Mouse (Mus musculus): Measurements from ENCODE around the gene Lats2. TPM values are rescaled to one million over a fixed set of nuclear protein-coding genes. Genes with fewer than 3 reads are reported as not detected.
"Not testable (repeated sequence)": the region's sequence is repeated elsewhere in the genome, so short reads cannot be mapped to it uniquely, and the experiment has no call there.

Gene Lats2
- total RNA-seq, 1 experiment, result 9.1 TPM

DNA sequence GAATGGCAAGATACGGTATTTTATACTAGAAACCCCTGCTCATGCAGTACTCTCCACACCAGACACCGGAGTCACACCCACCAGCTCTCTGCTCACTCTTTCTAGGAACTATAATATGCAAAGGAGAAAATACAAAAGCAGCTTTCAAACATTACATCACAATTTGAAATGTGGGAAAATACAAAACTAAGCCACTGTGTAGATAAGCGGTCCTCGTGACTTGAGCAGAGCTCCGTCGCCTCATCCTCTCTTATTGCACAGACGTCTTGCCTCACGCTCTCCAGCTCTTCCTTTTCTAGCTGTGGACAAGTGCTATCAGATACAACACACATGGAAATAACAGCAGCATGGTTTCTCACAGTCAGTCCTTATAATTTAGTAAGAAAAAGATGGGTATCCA is 67.5 kb downstream of the Lats2 start:
- Histone ChIP-seq H3K36me3 (ENCODE audit: control insufficient read depth, insufficient read depth, low read length, poor library complexity, severe bottlenecking) (no peaks in the 10 kb centered on the region), H3K9ac (ENCODE audit: insufficient read depth, low read depth, low read length, poor library complexity, severe bottlenecking) (no peak overlapping the region), H3K9me3 (ENCODE audit: control insufficient read depth, insufficient read depth, low read depth, low read length) (no peaks in the 10 kb centered on the region), H3K4me3 (ENCODE audit: insufficient read depth in 1 of 2, low read depth in 1 of 2, low read length in 2 of 2, poor library complexity in 1 of 2, severe bottlenecking in 1 of 2) (no peak overlapping the region), H3K4me1 (ENCODE audit: control insufficient read depth in 2 of 2, insufficient read depth in 2 of 2, low read length in 2 of 2, poor library complexity in 1 of 2) (peaks cover 0 to 8% of the 10 kb centered on the region in 2 experiments; a peak in 1 of 4 replicates), H3K27ac (ENCODE audit: insufficient read depth, low read depth, low read length, poor library complexity, severe bottlenecking) (no peak overlapping the region)
- TF ChIP-seq ZC3H11A (IDR thresholded peaks at IDR 0.05; ENCODE audit: borderline replicate concordance, low read depth, low read length), result no peak
- TF ChIP-seq HCFC1 (IDR thresholded peaks at IDR 0.05; ENCODE audit: borderline replicate concordance, insufficient read depth, low read length), result no peak
- TF ChIP-seq MAFK (IDR thresholded peaks at IDR 0.05; ENCODE audit: insufficient read depth, low read depth, low read length), result no peak
- no peak for TF ChIP-seq CHD2 (IDR thresholded peaks at IDR 0.05; ENCODE audit: low read depth, low read length)
- TF ChIP-seq ZNF384 (IDR thresholded peaks at IDR 0.05; ENCODE audit: low read depth, low read length), result no peak
- in situ Hi-C loops (cut with MboI; ENCODE audit: low sequenced_read_pairs in 2 of 2, unreplicated experiment in 2 of 2), result loop anchor here in 1 of 2 experiments (25.0 kb wide), 1 partner anchor 222 kb away; no protein-coding TSS in a partner anchor
- DNase-seq (ENCODE audit: low read depth, low spot score), result no peak

DNA sequence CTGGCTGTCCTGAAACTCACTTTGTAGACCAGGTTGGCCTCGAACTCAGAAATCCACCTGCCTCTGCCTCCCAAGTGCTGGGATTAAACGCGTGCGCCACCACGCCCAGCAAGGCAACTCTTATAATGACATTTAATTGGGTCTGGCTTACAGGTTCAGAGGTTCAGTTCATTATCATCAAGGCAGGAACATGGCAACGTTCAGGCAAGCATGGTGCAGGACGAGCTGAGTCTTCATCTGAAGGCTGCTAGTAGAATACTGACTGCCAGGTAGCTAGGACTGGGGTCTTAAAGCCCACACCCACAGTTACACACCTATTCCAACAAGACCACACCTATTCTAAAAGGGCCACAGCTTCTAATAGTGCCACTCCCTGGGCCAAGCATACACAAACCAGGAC is 70.1 kb downstream of the Lats2 start:
- H3K4me1 ChIP-seq (ENCODE audit: control insufficient read depth in 2 of 2, insufficient read depth in 2 of 2, low read length in 2 of 2, poor library complexity in 1 of 2); H3K9me3 ChIP-seq (ENCODE audit: control insufficient read depth, insufficient read depth, low read depth, low read length); H3K27ac ChIP-seq (ENCODE audit: insufficient read depth, low read depth, low read length, poor library complexity, severe bottlenecking); DNase-seq (ENCODE audit: low read depth, low spot score); H3K9ac ChIP-seq (ENCODE audit: insufficient read depth, low read depth, low read length, poor library complexity, severe bottlenecking); H3K36me3 ChIP-seq (ENCODE audit: control insufficient read depth, insufficient read depth, low read length, poor library complexity, severe bottlenecking); H3K4me3 ChIP-seq (ENCODE audit: insufficient read depth in 1 of 2, low read depth in 1 of 2, low read length in 2 of 2, poor library complexity in 1 of 2, severe bottlenecking in 1 of 2): not testable (repeated sequence)
- in situ Hi-C loops (cut with MboI; ENCODE audit: low sequenced_read_pairs in 2 of 2, unreplicated experiment in 2 of 2), result loop anchor here in 1 of 2 experiments (25.0 kb wide), 1 partner anchor 224 kb away; no protein-coding TSS in a partner anchor

DNA sequence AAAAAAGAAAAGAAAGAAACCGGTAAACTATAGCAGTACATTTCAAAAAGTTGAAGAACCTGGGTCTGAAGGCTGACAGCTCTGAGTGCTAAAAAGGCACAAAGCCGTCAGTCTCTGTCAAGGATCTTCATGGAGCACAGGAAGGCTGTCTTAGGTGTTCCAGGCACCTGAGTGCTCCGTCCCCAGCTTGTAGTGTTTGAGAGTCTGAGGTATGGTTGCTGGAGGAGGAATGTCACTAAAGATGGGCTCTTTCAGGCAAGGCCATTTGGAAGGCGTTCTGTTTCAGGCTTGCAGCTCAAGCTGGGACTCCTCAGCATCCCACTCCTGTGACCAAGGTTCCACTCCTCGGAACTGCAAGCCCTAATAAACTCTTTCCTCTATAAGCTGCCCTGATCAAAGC is 70.7 kb downstream of the Lats2 start:
- in situ Hi-C loops (cut with MboI; ENCODE audit: low sequenced_read_pairs in 2 of 2, unreplicated experiment in 2 of 2), result loop anchor here in 1 of 2 experiments (25.0 kb wide), 1 partner anchor 225 kb away; no protein-coding TSS in a partner anchor
- peaks cover 0 to 6% of the 10 kb centered on the region in 2 experiments; a peak in 1 of 4 replicates for H3K4me1 ChIP-seq (ENCODE audit: control insufficient read depth in 2 of 2, insufficient read depth in 2 of 2, low read length in 2 of 2, poor library complexity in 1 of 2)
- H3K36me3 ChIP-seq (ENCODE audit: control insufficient read depth, insufficient read depth, low read length, poor library complexity, severe bottlenecking), result no peaks in the 10 kb centered on the region
- H3K4me3 ChIP-seq (ENCODE audit: insufficient read depth in 1 of 2, low read depth in 1 of 2, low read length in 2 of 2, poor library complexity in 1 of 2, severe bottlenecking in 1 of 2), result no peak overlapping the region
- no peak for DNase-seq (ENCODE audit: low read depth, low spot score)
- no peak overlapping the region for H3K27ac ChIP-seq (ENCODE audit: insufficient read depth, low read depth, low read length, poor library complexity, severe bottlenecking)
- TF ChIP-seq ZC3H11A (IDR thresholded peaks at IDR 0.05; ENCODE audit: borderline replicate concordance, low read depth, low read length) (no peak), HCFC1 (IDR thresholded peaks at IDR 0.05; ENCODE audit: borderline replicate concordance, insufficient read depth, low read length) (no peak), CHD2 (IDR thresholded peaks at IDR 0.05; ENCODE audit: low read depth, low read length) (no peak), ZNF384 (IDR thresholded peaks at IDR 0.05; ENCODE audit: low read depth, low read length) (no peak), MAFK (IDR thresholded peaks at IDR 0.05; ENCODE audit: insufficient read depth, low read depth, low read length) (no peak)
- no peak overlapping the region for H3K9ac ChIP-seq (ENCODE audit: insufficient read depth, low read depth, low read length, poor library complexity, severe bottlenecking)
- H3K9me3 ChIP-seq (ENCODE audit: control insufficient read depth, insufficient read depth, low read depth, low read length), result no peaks in the 10 kb centered on the region

DNA sequence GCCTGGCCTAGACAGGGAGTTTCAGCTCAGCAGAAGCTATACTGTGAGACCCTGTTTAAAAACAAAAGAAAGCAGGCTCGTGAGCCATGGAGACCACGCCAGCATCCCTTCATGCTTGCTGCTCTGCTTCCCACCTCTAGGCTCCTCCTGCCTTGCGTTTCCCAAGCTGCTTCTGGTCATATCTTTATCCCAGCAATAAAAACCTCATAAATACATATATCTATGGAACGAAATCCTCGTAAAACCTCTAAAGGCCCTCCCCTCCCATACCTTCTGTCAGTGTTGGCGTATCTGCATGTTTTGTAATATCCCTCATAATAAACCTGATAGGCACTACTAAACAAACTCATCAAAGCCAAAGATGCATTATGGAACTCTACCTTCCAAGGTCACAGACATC is 71.5 kb downstream of the Lats2 start:
- Histone ChIP-seq H3K9ac (ENCODE audit: insufficient read depth, low read depth, low read length, poor library complexity, severe bottlenecking) (no peak overlapping the region), H3K36me3 (ENCODE audit: control insufficient read depth, insufficient read depth, low read length, poor library complexity, severe bottlenecking) (no peaks in the 10 kb centered on the region), H3K9me3 (ENCODE audit: control insufficient read depth, insufficient read depth, low read depth, low read length) (no peaks in the 10 kb centered on the region), H3K27ac (ENCODE audit: insufficient read depth, low read depth, low read length, poor library complexity, severe bottlenecking) (no peak overlapping the region), H3K4me3 (ENCODE audit: insufficient read depth in 1 of 2, low read depth in 1 of 2, low read length in 2 of 2, poor library complexity in 1 of 2, severe bottlenecking in 1 of 2) (no peak overlapping the region), H3K4me1 (ENCODE audit: control insufficient read depth in 2 of 2, insufficient read depth in 2 of 2, low read length in 2 of 2, poor library complexity in 1 of 2) (peaks cover 0 to 5% of the 10 kb centered on the region in 2 experiments; a peak in 1 of 4 replicates)
- in situ Hi-C loops (cut with MboI; ENCODE audit: low sequenced_read_pairs in 2 of 2, unreplicated experiment in 2 of 2), result loop anchor here in 1 of 2 experiments (25.0 kb wide), 1 partner anchor 226 kb away; no protein-coding TSS in a partner anchor
- no peak for TF ChIP-seq CHD2 (IDR thresholded peaks at IDR 0.05; ENCODE audit: low read depth, low read length)
- TF ChIP-seq ZNF384 (IDR thresholded peaks at IDR 0.05; ENCODE audit: low read depth, low read length), result no peak
- TF ChIP-seq MAFK (IDR thresholded peaks at IDR 0.05; ENCODE audit: insufficient read depth, low read depth, low read length), result no peak
- no peak for DNase-seq (ENCODE audit: low read depth, low spot score)

DNA sequence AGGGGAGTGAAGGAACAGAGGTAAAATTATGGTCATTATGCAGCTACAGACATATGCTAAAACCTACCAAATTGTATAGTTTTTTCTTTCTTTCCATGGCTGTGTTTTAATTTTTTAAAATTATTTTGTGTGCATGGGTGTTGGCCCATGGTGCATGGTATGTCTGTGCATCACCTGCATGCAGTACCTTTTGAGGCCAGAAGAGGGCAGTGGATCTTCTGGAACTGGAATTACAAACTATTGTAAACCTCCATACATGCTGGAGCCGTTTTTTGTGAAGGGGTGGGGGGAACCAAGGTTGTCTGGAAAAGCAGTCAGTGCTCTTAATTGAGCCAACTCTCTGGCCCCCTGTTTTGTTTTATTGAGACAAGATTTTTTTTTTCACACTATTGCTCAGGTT is 73.6 kb downstream of the Lats2 start:
- no peak overlapping the region for H3K4me3 ChIP-seq (ENCODE audit: insufficient read depth in 1 of 2, low read depth in 1 of 2, low read length in 2 of 2, poor library complexity in 1 of 2, severe bottlenecking in 1 of 2)
- DNase-seq (ENCODE audit: low read depth, low spot score), result no peak
- TF ChIP-seq ZNF384 (IDR thresholded peaks at IDR 0.05; ENCODE audit: low read depth, low read length) (no peak), HCFC1 (IDR thresholded peaks at IDR 0.05; ENCODE audit: borderline replicate concordance, insufficient read depth, low read length) (no peak), ZC3H11A (IDR thresholded peaks at IDR 0.05; ENCODE audit: borderline replicate concordance, low read depth, low read length) (peak; percentile 56; the same call in 1 of the 2 replicates), MAFK (IDR thresholded peaks at IDR 0.05; ENCODE audit: insufficient read depth, low read depth, low read length) (no peak), CHD2 (IDR thresholded peaks at IDR 0.05; ENCODE audit: low read depth, low read length) (no peak)
- H3K36me3 ChIP-seq (ENCODE audit: control insufficient read depth, insufficient read depth, low read length, poor library complexity, severe bottlenecking), result no peaks in the 10 kb centered on the region
- no peaks in the 10 kb centered on the region for H3K9me3 ChIP-seq (ENCODE audit: control insufficient read depth, insufficient read depth, low read depth, low read length)
- in situ Hi-C loops (cut with MboI; ENCODE audit: low sequenced_read_pairs in 2 of 2, unreplicated experiment in 2 of 2), result loop anchor here in 1 of 2 experiments (25.0 kb wide), 1 partner anchor 228 kb away; no protein-coding TSS in a partner anchor
- H3K9ac ChIP-seq (ENCODE audit: insufficient read depth, low read depth, low read length, poor library complexity, severe bottlenecking), result no peak overlapping the region
- no peaks in the 10 kb centered on the region for H3K4me1 ChIP-seq (ENCODE audit: control insufficient read depth in 2 of 2, insufficient read depth in 2 of 2, low read length in 2 of 2, poor library complexity in 1 of 2)
- H3K27ac ChIP-seq (ENCODE audit: insufficient read depth, low read depth, low read length, poor library complexity, severe bottlenecking), result no peak overlapping the region
